Mouse (Mus musculus): ENCODE measurements around the gene Pygl.
A peak's percentile ranks its signal among the peaks of the same experiment; 100 is the strongest.

Pygl gene

DNA sequence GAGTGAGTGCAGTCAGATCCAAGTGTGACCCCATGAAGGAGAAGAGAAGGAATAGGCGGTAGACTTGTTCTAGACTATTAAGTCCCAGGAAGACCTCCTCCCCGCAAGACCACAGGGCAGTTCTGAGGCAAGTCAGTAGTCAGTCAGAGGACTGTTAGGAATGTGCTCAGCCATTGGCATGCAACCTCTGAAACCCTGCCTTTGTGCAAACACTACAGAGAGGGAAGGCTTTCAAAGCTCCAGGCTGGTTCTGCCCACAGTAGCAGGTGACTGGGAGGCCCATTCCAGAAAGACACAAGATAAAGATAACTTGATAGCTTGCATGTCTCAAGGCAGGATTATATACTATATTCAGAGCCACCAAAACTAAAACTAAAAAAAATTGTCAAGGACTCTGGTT lies at the start of gene Pygl:
Gene Pygl, minus strand, starts transcription at position 195 of the 400 bp plus-strand sequence.
- DNase-seq (ENCODE audit: low spot score in 2 of 2): no peak

GRCm38 (mm10) chr12:70280930-70281329 lies 49.6 kb upstream of the Pygl start:
- DNase-seq (ENCODE audit: low spot score in 2 of 2): no peak

GRCm38 (mm10) chr12:70280381-70280780 lies 49.1 kb upstream of the Pygl start:
- no peak for DNase-seq (ENCODE audit: low spot score in 2 of 2)

GRCm38 (mm10) chr12:70277071-70277939 lies 46.0 kb upstream of the Pygl start:
- no peak for DNase-seq (ENCODE audit: low spot score in 2 of 2)

DNA sequence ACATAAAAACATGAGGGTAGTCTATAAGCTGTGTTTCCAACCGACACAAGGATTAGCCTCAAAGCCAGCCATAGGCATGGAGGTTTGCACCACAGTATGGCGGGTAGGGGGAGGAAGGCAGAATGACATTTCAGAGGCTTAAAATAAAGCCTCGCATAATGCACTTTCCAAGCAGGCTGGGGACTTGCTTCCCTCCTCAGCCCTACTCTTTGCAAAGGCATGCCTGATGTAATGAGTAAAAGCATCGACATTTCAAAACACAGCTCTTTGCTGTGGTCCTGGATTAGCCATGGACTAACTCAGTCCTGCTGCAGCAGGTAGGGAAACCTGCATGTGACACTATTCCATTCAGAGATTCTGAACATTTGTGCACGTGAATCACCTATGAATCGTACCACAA lies 38.4 kb upstream of the Pygl start:
- DNase-seq (ENCODE audit: low spot score in 2 of 2): no peak

DNA sequence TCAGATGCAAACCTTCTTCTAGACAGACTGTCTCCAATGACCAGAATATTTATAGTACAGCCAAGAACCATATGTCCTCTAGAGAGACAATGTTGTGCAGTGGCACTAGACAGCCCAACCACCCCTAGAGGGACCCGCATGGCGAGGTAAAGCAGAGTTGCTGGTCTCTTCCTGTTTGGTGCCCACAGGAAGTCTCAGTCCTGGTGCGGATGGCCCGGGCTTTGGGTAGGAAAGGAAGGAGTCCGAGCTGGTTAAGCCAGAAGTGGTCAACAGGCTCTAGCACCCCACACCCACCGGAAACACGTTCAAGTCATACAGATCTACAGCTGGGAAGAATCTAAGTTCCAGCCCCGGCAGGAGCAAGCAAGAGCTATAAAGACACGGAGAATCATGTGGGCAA lies 36.0 kb upstream of the Pygl start:
- DNase-seq (ENCODE audit: low spot score in 2 of 2): no peak

DNA sequence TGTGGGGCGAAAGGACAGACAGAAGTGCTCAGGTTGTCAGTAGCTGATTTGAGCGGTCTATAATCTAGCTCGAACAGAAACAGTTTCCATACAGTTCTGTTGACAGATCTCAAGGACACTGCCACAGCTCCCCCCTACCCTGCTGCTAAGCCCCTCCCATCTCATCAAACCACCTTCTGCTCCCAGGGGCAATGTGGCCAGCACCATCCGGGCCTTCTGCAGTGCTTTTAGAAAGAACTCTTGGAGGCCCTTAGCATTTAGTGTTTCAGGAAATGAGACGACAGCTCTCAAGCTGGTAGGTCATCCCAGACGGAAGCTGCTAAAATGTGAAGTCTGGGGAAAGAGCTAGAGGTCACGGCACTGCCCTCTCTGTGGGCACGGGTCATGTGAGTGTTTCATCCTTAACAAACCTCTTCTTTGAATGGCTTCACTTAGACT lies 35.2 kb upstream of the Pygl start:
- DNase-seq (ENCODE audit: low spot score in 2 of 2): peak; percentile 14 to 20

DNA sequence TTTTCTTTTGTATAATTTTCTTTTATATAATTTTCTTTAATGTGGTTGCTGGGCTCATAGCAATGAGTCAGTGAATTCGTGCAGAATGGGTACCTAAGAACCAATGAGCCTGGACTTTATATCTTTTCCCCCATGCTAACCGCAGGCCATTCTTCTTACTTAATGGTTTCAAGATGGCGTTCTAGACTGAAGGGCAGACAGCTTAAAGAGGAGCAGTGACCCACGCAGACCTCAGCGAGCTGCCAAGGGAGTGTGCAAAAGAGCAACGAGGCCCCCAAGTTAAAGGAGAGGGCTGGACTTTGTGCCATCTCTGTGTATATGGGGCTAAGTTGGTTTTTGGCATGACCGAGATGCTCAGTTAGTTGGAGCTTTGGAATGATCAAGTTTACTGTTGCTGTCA lies 32.4 kb upstream of the Pygl start:
- no peak for DNase-seq (ENCODE audit: low spot score in 2 of 2)

DNA sequence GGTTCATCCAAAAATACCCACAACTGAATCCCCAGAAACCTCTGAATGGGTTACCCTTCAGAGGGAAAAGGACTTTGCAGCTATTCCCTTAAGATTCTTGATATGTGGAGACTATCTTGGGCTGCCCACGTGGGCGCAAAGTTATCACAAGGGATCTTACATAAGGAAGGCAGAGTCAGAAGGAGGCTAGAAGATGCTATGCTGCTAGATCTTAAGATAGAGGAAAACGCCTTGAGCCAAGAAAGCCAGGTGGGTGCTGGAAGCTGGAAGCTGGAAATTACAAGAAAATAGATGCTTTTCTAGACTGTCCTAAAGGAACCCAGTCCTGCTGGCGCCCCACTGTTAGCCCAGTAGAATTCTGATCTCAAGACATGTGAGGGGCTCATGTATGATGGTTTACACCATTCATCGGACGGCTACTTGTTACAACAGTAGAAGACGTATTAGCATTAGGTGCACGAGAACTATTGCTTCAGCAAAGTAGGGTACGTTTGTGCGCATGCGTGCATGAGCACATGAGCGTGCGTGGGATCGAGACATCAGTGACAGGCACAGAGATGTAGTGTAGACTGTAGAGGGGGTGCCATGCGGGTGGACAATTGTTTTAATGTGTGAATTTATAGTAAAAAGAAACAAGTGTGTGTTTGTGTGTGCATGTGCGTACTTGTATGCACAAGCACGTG lies 31.1 kb upstream of the Pygl start:
- no peak for DNase-seq (ENCODE audit: low spot score in 2 of 2)

DNA sequence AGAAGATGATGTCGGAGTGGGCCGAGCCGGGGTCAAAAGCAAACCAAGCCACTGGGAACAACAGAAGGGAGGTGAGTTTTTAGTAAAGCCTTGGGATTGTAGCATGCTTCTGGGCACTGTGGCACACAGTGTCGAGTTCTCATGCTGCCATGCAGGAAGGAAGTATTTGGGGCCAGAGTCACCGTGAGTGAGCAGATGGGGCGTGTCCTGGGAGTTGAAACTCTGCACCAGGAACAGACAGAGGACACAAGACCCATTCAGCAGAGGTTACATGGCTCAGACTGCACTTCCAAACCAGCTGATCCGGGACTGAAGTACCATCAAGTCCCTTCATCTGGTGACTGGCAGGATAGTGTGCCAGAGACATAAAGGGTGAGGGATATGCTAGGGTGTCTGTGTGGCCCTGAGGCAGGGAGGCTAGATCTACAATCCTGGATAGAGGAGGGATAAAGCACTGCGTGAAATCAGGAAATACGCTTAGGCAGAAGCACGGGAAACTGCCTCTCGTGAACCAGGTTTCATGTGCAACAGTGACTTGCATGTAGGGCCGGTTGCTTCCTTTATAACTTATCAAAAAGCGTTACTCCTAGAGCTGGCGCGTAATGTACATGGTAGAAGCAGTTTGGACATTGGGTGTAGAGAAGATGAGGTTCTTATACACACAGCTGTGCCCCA lies 20.1 kb upstream of the Pygl start:
- no peak for DNase-seq (ENCODE audit: low spot score in 2 of 2)

GRCm38 (mm10) chr12:70249616-70250157 lies 18.4 kb upstream of the Pygl start:
- no peak for DNase-seq (ENCODE audit: low spot score in 2 of 2)

DNA sequence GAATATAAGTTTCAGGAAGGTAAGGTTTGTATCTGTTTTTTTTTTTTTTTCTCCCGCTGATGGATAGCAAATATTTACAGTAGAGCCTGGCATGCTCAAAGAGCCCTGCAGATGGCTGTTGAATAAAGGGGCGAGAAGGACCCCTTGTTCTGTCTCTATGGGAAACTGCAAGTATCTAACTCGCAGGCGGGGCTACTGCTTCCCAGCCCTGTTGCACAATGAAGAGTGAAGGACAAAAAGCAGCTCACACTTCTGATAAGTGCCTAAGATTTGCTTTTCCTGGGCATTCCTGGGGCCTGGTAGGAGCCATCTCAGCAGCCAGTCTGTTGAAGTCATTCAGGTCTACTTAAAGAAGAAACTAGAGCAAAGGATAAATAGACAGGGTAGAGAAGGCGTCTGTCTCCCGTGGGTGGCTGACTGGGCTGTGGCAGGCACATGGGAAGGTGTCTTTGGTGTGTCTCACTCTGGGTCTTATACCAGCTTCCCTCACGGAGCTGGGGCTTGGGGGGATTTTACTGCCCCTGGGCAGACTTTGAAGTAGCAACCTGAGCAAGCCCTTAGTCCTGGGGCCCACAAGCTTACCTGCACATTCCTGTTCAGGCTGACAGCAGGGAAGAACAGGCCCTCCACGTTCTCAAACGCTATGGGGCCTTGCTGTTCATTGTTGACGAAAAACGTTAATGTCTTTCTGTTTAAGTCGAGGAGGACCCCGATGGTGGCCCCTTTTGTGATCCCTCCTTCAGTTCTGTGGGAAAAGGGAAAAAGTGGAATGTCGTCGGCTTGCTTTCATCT lies 16.6 kb upstream of the Pygl start:
- no peak for DNase-seq (ENCODE audit: low spot score in 2 of 2)

DNA sequence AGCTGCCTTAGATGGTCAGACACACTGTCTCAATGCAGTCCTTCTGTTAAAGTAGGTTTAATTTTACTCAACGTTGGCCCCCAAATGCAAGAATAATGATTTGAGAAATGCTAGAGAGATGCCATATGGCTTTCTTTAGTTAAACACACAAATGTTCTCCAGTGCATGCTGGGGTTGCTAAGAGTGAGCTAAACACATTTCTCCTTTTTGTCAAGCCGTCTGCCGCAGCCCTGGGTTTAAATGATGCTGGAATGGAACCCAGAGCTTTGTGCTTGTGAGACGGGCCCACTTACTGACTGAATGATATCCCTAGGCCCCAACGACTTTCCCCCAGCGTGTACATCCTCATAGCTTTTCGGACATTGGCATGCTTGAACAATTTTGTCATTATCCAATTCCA lies 11.3 kb upstream of the Pygl start:
- no peak for DNase-seq (ENCODE audit: low spot score in 2 of 2)

DNA sequence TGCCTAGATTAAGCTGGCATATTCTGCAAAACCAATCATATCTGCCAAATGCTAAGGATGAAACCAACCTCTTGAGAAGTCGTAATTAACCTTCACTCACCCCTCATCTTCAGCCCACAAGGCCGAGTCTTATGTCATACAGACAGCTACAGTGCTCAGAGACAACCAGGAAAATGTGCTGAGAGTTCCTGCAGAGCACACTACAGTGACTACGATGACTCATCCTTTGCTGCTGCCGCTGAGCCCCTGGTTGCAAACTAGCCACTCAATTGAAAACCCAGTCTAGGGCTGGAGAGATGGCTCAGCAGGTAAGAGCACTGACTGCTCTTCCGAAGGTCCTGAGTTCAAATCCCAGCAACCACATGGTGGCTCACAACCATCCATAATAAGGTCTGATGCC lies 8.5 kb upstream of the Pygl start:
- DNase-seq (ENCODE audit: low spot score in 2 of 2): no peak

- no peak for DNase-seq (ENCODE audit: low spot score in 2 of 2)
These were observed 7.3 kb upstream of the Pygl start for GRCm38 (mm10) chr12:70238604-70239003.

- DNase-seq (ENCODE audit: low spot score in 2 of 2): peak in 1 of 2 experiments; percentile 15
These were observed 3.7 kb upstream of the Pygl start for GRCm38 (mm10) chr12:70234938-70235484.

GRCm38 (mm10) chr12:70234411-70234810 lies 3.1 kb upstream of the Pygl start:
- DNase-seq (ENCODE audit: low spot score in 2 of 2): no peak

DNA sequence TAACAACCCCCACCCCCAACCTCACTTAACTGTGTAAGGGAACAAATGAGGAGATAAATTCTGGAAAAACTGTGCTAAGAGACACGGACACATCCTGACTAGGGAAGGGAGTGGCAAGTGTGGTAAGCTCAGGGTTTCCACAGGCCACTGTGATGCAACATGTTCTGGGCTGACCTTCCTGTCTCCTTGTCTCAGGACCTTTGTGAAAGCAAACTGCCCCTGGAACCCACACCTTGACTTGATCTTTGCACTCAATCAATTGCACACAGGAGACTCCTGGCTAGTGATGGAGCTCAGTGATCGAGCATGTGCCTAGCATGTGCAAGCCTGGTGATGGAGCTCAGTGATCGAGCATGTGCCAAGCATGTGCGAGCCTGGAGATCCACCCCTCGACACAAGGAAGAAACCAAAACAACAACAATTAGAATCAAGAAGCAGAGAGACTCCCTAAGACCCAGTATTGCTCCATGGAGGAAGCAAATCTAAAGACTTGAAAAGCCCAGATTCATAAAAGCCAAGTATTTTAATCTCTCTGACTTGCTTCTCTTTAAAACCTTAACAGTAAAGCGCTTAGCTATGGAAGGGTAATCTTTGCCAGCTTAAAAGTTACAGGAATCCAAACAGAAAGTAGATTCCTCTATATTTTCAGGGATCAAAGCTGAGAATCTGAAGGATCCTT lies 2.5 kb upstream of the Pygl start:
- DNase-seq (ENCODE audit: low spot score in 2 of 2): peak in 1 of 2 experiments; percentile 18

DNA sequence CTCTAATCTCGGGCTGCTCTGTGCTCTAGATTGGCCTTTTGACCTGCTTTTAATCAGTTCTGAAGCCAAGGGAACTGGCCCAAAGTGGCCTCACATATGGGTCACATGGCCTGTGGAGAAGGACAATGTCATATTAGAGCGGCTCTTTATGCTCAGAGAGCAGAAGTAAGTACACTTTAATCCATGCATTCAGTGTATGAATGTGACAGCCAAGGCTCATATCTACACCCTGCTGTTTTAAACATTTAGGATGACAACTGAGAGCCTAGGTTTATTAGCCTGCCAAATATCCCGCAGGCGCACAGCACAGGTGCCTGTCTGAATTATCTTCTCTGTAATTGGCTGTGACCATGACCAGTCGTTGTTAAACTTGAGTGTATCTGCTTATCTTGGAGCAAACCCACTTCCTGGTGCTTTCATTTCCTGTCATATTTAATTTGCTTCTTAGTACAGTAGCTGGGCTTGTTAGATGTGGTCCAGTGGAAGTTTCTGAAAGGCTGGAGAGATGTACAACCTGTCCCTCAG lies 794 bp upstream of the Pygl start:
- no peak for DNase-seq (ENCODE audit: low spot score in 2 of 2)

GRCm38 (mm10) chr12:70228155-70228554 lies 3.1 kb downstream of the Pygl start:
- DNase-seq (ENCODE audit: low spot score in 2 of 2): no peak
